Mouse (Mus musculus) c-Kit-negative CD71-positive TER-119-positive erythroid progenitor cells, embryonic 14.5 days (primary cell): ENCODE measurements around the gene Lad1.

Experiments
- DNase-seq: peaks from one replicate; pipeline ENCODE4 v3.0.0-alpha.2; 2013; ENCODE audit warnings: low read depth, low spot score

The Lad1 gene

GRCm38 (mm10) chr1:135877248-135877647 lies 58.9 kb downstream of the Lad1 start:
- no peak for DNase-seq

- peak; percentile 54 for DNase-seq
These were observed 64.1 kb downstream of the Lad1 start for GRCm38 (mm10) chr1:135882385-135883109.
